Mouse (Mus musculus): Measurements from ENCODE around the gene Ptpn4.

DNA sequence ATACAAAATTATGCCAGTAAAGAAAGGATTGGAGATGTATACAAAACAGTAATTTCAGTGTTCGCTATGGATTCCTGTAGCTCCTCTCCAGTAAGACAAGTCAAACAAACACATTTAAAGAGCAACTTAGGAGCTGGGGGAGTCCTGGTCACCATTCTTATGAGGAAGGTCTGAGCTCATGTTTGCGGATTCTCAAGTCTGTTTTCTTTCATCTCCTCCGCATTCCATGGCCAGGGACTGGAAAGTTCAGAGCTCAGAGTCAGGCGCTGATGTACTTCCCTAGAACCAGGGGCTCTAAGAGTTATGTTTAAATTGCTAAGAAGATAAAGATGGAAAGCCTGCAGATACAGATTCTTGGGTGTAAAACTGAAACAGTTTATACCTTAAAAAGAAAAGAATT lies 210.6 kb downstream of the Ptpn4 start:
- TF ChIP-seq RAD21 (IDR thresholded peaks at IDR 0.05; ENCODE audit: low read depth, low read length) (no peak), MAFK (IDR thresholded peaks at IDR 0.05; ENCODE audit: borderline replicate concordance, low read depth, low read length) (no peak), CTCF (IDR thresholded peaks at IDR 0.05 in 2 of 3, conservative IDR thresholded peaks at IDR 0.05 in 1 of 3; ENCODE audit: control insufficient read depth in 1 of 3, insufficient read depth in 1 of 3, low read depth in 2 of 3, low read length in 3 of 3, poor library complexity in 1 of 3, severe bottlenecking in 1 of 3) (no peak), POLR2A (IDR thresholded peaks at IDR 0.05; ENCODE audit: control insufficient read depth in 1 of 2, insufficient read depth in 1 of 2, low read depth in 1 of 2, low read length in 2 of 2, poor library complexity in 1 of 2) (no peak), MXI1 (IDR thresholded peaks at IDR 0.05; ENCODE audit: low read depth, low read length) (no peak), TAL1 (IDR thresholded peaks at IDR 0.05; ENCODE audit: low read length) (no peak), ZNF384 (IDR thresholded peaks at IDR 0.05; ENCODE audit: low read depth, low read length) (no peak), EP300 (IDR thresholded peaks at IDR 0.05; ENCODE audit: low read depth in 1 of 2, low read length in 2 of 2) (no peak), HCFC1 (IDR thresholded peaks at IDR 0.05; ENCODE audit: low read depth, low read length) (no peak), E2F4 (IDR thresholded peaks at IDR 0.05; ENCODE audit: borderline replicate concordance, low read depth, low read length) (no peak), CHD2 (IDR thresholded peaks at IDR 0.05; ENCODE audit: low read length) (no peak), MYB (IDR thresholded peaks at IDR 0.05; ENCODE audit: low read depth, low read length) (no peak)

Data from MEL (cell line).